ENCODE assay signal across 21 mouse cellular contexts in genomic region chr1:37132433-37132832, GRCm38 (mm10).
DNase-seq lines count a peak whose midpoint lies in the region; TF ChIP-seq lines count a peak whose summit lies in the region.
"Had no signal": no experiment of that assay in that cellular context is flagged by ENCODE, and none has a peak within 500 bp of the region (broad histone marks: within the 10 kb centered on the region; RNA-seq: fewer than 3 reads in every experiment).

No protein-coding gene starts in this region.

- H3K27ac ChIP-seq in gastrocnemius, adult 2 months = no peak overlapping the region
- no peak overlapping the region for H3K27ac ChIP-seq in CH12.LX (ENCODE audit: insufficient read depth, low read depth)
- H3K27ac ChIP-seq: embryonic facial prominence, embryonic 13.5 days; hindbrain, embryonic 10.5 days; macrophage; midbrain, embryonic 10.5 days had no signal

- no peak overlapping the region for H3K4me3 ChIP-seq in gastrocnemius, adult 2 months
- no peak overlapping the region for H3K4me3 ChIP-seq in CH12.LX (replicated peaks in 1 of 3; ENCODE audit: low read depth in 2 of 3, low read length in 2 of 3, poor library complexity in 1 of 3)
- H3K4me3 ChIP-seq: embryonic facial prominence, embryonic 13.5 days; heart, embryonic 12.5 days; hindbrain, embryonic 10.5 days; midbrain, embryonic 10.5 days had no signal

- TF ChIP-seq POLR2A in CH12.LX (IDR thresholded peaks at IDR 0.05; ENCODE audit: low read depth, low read length) = no peak

- H3K9me3 ChIP-seq in CH12.LX (replicated peaks; ENCODE audit: low read length) = no peaks in the 10 kb centered on the region
- H3K9me3 ChIP-seq: embryonic facial prominence, embryonic 13.5 days; G1E; heart, embryonic 12.5 days; hindbrain, embryonic 10.5 days; midbrain, embryonic 10.5 days had no signal

- DNase-seq in gastrocnemius, adult 2 months = no peak
- no peak for DNase-seq in gastrocnemius, adult 18-20 months (ENCODE audit: low spot score)
- DNase-seq in kidney, adult 9 months = peak; percentile 5
- no peak for DNase-seq in kidney, adult 8-10 months
- DNase-seq in CH12.LX (ENCODE audit: extremely low read depth) = peak; percentile 34
- peak; percentile 4 for DNase-seq in adipocyte (ENCODE audit: low spot score)
- DNase-seq in ovary, postnatal 10 days (ENCODE audit: low spot score) = no peak
- DNase-seq: adrenal gland, adult 8-10 months; cerebellum, adult 9-10 months; kidney, postnatal 36 days; left cerebral cortex, postnatal 4 days; liver; lung, embryonic 14.5 days; right cerebral cortex, adult 18-20 months; thymus, postnatal 36 days had no signal

- no peak overlapping the region for H3K9ac ChIP-seq in CH12.LX (ENCODE audit: insufficient read depth, low read depth)
- H3K9ac ChIP-seq: embryonic facial prominence, embryonic 13.5 days; heart, embryonic 12.5 days; lung, embryonic 14.5 days had no signal

- in situ Hi-C loops in CH12.LX (cut with MboI; ENCODE audit: low pct_ligation_motif_present, low pct_unique_long_range_greater_than_20kb, low sequenced_read_pairs) = no loop called here

- no peaks in the 10 kb centered on the region for H3K27me3 ChIP-seq in CH12.LX (replicated peaks)
- H3K27me3 ChIP-seq: embryonic facial prominence, embryonic 13.5 days; heart, embryonic 12.5 days had no signal

- dilution Hi-C loops in CH12.LX (cut with MboI; ENCODE audit: extremely low pct_ligation_motif_present, extremely low pct_unique_long_range_greater_than_20kb, low sequenced_read_pairs) = no loop called here

- no peaks in the 10 kb centered on the region for H3K4me1 ChIP-seq in CH12.LX (ENCODE audit: control insufficient read depth in 1 of 2, insufficient read depth in 2 of 2)
- H3K4me1 ChIP-seq: embryonic facial prominence, embryonic 13.5 days; heart, embryonic 12.5 days; midbrain, embryonic 10.5 days had no signal

- no peaks in the 10 kb centered on the region for H3K79me2 ChIP-seq in CH12.LX (replicated peaks; ENCODE audit: control insufficient read depth, extremely low read depth, insufficient read depth, poor library complexity, severe bottlenecking)

- H3K36me3 ChIP-seq in CH12.LX (replicated peaks in 1 of 2; ENCODE audit: control insufficient read depth in 1 of 2, insufficient read depth in 1 of 2, low read length in 1 of 2) = no peaks in the 10 kb centered on the region
- H3K36me3 ChIP-seq: embryonic facial prominence, embryonic 13.5 days; G1E; heart, embryonic 12.5 days; hindbrain, embryonic 10.5 days; midbrain, embryonic 10.5 days had no signal

- TF ChIP-seq CTCF in gastrocnemius, adult 2 months (IDR thresholded peaks at IDR 0.05) = peak; percentile 25; the same call in 1 of the 2 replicates
- peak; percentile 7 to 70; a peak in 2 of 4 replicates for TF ChIP-seq CTCF in CH12.LX (conservative IDR thresholded peaks at IDR 0.05 in 1 of 2, IDR thresholded peaks at IDR 0.05 in 1 of 2; ENCODE audit: low read depth in 2 of 2, low read length in 2 of 2)

- TF ChIP-seq EP300 in CH12.LX (IDR thresholded peaks at IDR 0.05; ENCODE audit: low read length) = no peak

- intact Hi-C loops in gastrocnemius, adult 2 months (cut with DNase I) = loop anchor here (5.0 kb wide), 1 partner anchor 350 kb away; no protein-coding TSS in a partner anchor

- peak; percentile 81 for TF ChIP-seq RAD21 in CH12.LX (IDR thresholded peaks at IDR 0.05; ENCODE audit: low read depth, low read length)

- H3K4me2 ChIP-seq in CH12.LX (ENCODE audit: insufficient read depth, low read depth, poor library complexity, severe bottlenecking) = no peak overlapping the region
- H3K4me2 ChIP-seq: embryonic facial prominence, embryonic 13.5 days; heart, embryonic 12.5 days; lung, embryonic 14.5 days had no signal

TF ChIP-seq in CH12.LX, 34 proteins besides CTCF, POLR2A, EP300 and RAD21:
- TF ChIP-seq ZMIZ1 (IDR thresholded peaks at IDR 0.05; ENCODE audit: low read depth, low read length) (no peak), RCOR1 (conservative IDR thresholded peaks at IDR 0.05; ENCODE audit: low read depth, low read length) (no peak), GABPA (IDR thresholded peaks at IDR 0.05; ENCODE audit: insufficient replicate concordance, low read depth, low read length) (no peak), SMC3 (IDR thresholded peaks at IDR 0.05; ENCODE audit: low read depth, low read length) (peak; percentile 80), HCFC1 (IDR thresholded peaks at IDR 0.05; ENCODE audit: low read depth, low read length) (no peak), ZC3H11A (IDR thresholded peaks at IDR 0.05; ENCODE audit: low read depth, low read length) (peak; percentile 30; the same call in 1 of the 2 replicates)

Comparison
In these comparisons a context has a peak if more than half of its experiments do, and no peak if none do; other contexts are left out.
1. DNase-seq: peak in kidney, adult 9 months (single experiment), CH12.LX (single experiment) and adipocyte (single experiment); none in gastrocnemius, adult 2 months (single experiment), gastrocnemius, adult 18-20 months (single experiment), kidney, adult 8-10 months (0 of 2) and ovary, postnatal 10 days (single experiment).